8 mouse cellular contexts compared by ENCODE assay signal in the genomic region with DNA sequence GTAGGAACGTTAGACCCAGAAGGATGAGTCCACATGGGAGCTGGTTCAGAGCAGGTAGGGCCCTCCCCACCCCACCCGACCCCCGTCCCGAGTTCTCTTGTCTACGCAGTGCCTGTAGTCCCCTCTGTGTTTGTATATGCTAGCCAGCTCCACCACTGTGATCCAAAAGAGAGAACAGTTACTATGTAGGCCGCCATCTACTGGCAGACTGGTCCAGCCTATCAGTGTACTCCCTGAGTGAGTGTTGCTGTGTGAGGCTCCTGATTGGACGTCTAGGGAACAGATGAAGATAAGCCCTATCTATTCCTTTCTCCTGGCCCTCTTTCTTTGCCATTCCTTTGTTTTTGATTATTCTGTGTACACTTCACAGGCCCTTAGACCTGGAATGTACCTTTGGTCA.
A peak's percentile ranks its signal among the peaks of the same experiment; 100 is the strongest.
DNase-seq lines count a peak whose midpoint lies in the region; ATAC-seq and TF ChIP-seq lines count a peak whose summit lies in the region.
"Had no signal": no experiment of that assay in that cellular context is flagged by ENCODE, and none has a peak within 500 bp of the region (broad histone marks: within the 10 kb centered on the region; RNA-seq: fewer than 3 reads in every experiment).

No protein-coding gene starts in this region.

- DNase-seq in liver: peak; percentile 19
- no peak for DNase-seq in liver, embryonic 11.5 days (ENCODE audit: low spot score)
- peak; percentile 41 for DNase-seq in limb, embryonic 14.5 days (ENCODE audit: low spot score)
- DNase-seq in spleen, postnatal 36 days (ENCODE audit: low spot score in 2 of 2): peak; percentile 69 to 71
- DNase-seq in gastrocnemius, postnatal 10 days: no peak
- no peak for DNase-seq in layer of hippocampus, adult 18-20 months (ENCODE audit: low spot score in 2 of 2)

- no peak overlapping the region for H3K9ac ChIP-seq in liver, embryonic 11.5 days (ENCODE audit: low read depth, low read length)
- no peak overlapping the region for H3K9ac ChIP-seq in limb, embryonic 14.5 days (ENCODE audit: low read depth, low read length, severe bottlenecking)
- H3K9ac ChIP-seq: liver, embryonic 15.5 days had no signal

- no peaks in the 10 kb centered on the region for H3K4me1 ChIP-seq in liver, embryonic 11.5 days (replicated peaks; ENCODE audit: control insufficient read depth, insufficient read depth, low read length)
- peaks cover 4% of the 10 kb centered on the region; the same call in 1 of the 2 replicates for H3K4me1 ChIP-seq in limb, embryonic 14.5 days (ENCODE audit: control insufficient read depth, insufficient read depth, low read length)
- H3K4me1 ChIP-seq: liver, embryonic 15.5 days had no signal

- H3K27ac ChIP-seq in liver, embryonic 11.5 days (ENCODE audit: low read depth, low read length): no peak overlapping the region
- H3K27ac ChIP-seq in limb, embryonic 14.5 days (replicated peaks; ENCODE audit: low read depth, low read length): no peak overlapping the region
- H3K27ac ChIP-seq: liver, embryonic 15.5 days had no signal

- no peak overlapping the region for H3K4me3 ChIP-seq in liver, embryonic 11.5 days (ENCODE audit: low read depth, low read length)
- H3K4me3 ChIP-seq in limb, embryonic 14.5 days (replicated peaks; ENCODE audit: low read length): no peak overlapping the region
- H3K4me3 ChIP-seq: liver, embryonic 15.5 days had no signal

- no peak overlapping the region for H3K4me2 ChIP-seq in liver, embryonic 11.5 days
- H3K4me2 ChIP-seq in limb, embryonic 14.5 days (replicated peaks; ENCODE audit: low read depth, low read length, severe bottlenecking): no peak overlapping the region
- H3K4me2 ChIP-seq: liver, embryonic 15.5 days had no signal

- no peak; the same call in 1 of the 2 replicates for ATAC-seq in liver, embryonic 11.5 days (replicated peaks; ENCODE audit: low FRiP score)
- ATAC-seq in common myeloid progenitor, adult 5-6 weeks (replicated peaks; ENCODE audit: low read depth, poor library complexity, severe bottlenecking): peak; percentile 92
- ATAC-seq in limb, embryonic 14.5 days (ENCODE audit: low FRiP score, low read depth): no peak

- H3K27me3 ChIP-seq in liver, embryonic 11.5 days (replicated peaks; ENCODE audit: control insufficient read depth, insufficient read depth, low read length): peaks cover 2% of the 10 kb centered on the region
- no peaks in the 10 kb centered on the region for H3K27me3 ChIP-seq in limb, embryonic 14.5 days (ENCODE audit: control insufficient read depth, insufficient read depth, low read length)

- no peaks in the 10 kb centered on the region for H3K9me3 ChIP-seq in liver, embryonic 11.5 days (ENCODE audit: control insufficient read depth, low read length)
- no peaks in the 10 kb centered on the region for H3K9me3 ChIP-seq in limb, embryonic 14.5 days (ENCODE audit: control insufficient read depth, low read length)
- H3K9me3 ChIP-seq: liver, embryonic 15.5 days had no signal

- 62% methylated on average over 7 of the region's 7 CpGs for WGBS in liver, embryonic 11.5 days
- WGBS in limb, embryonic 14.5 days: 73% methylated on average over 7 of the region's 7 CpGs

- TF ChIP-seq POLR2A in limb, embryonic 14.5 days (IDR thresholded peaks at IDR 0.05; ENCODE audit: borderline replicate concordance, extremely low read depth, insufficient read depth, insufficient read length): no peak

- no peaks in the 10 kb centered on the region for H3K36me3 ChIP-seq in liver, embryonic 11.5 days (ENCODE audit: control insufficient read depth, insufficient read depth, low read length)
- H3K36me3 ChIP-seq in limb, embryonic 14.5 days (ENCODE audit: control insufficient read depth, insufficient read depth, low read length): no peaks in the 10 kb centered on the region
- H3K36me3 ChIP-seq: liver, embryonic 15.5 days had no signal

Comparison
In these comparisons a context has a peak if more than half of its experiments do, and no peak if none do; other contexts are left out.
1. DNase-seq: peak in liver (single experiment), limb, embryonic 14.5 days (single experiment) and spleen, postnatal 36 days (2 of 2); none in liver, embryonic 11.5 days (single experiment), gastrocnemius, postnatal 10 days (single experiment) and layer of hippocampus, adult 18-20 months (0 of 2).